In the genomic region with DNA sequence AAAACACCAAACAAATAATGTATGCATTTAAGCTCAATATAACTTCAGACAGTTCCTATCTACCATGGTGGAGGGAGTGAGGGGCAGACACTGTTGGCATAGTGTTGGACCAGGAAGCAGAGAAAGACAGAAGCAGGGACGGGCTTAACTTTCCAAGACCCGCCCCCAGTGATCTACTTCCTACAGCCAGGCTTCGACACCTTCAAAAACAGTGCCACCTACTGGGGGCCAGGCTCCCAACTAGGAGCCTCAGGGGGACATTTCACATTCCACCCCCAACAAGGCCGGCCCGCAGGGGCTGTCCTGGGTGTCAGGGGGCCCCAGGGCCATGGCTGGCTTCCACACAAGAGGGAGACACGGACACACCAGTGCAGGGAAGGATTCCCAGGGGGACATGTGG, we compare ENCODE assay signal across 12 mouse cellular contexts.
"Had no signal": no experiment of that assay in that cellular context is flagged by ENCODE, and none has a peak within 500 bp of the region (broad histone marks: within the 10 kb centered on the region; RNA-seq: fewer than 3 reads in every experiment).

No protein-coding gene starts in this region.

- H3K27ac ChIP-seq: left cerebral cortex, adult 2 months; limb, embryonic 10.5 days; liver, embryonic 12.5 days; lung, embryonic 15.5 days; midbrain, embryonic 13.5 days; neural tube, embryonic 15.5 days had no signal

- H3K36me3 ChIP-seq: limb, embryonic 10.5 days; liver, embryonic 12.5 days; lung, embryonic 15.5 days; midbrain, embryonic 13.5 days; neural tube, embryonic 15.5 days had no signal

- H3K4me3 ChIP-seq: left cerebral cortex, adult 2 months; limb, embryonic 10.5 days; liver, embryonic 12.5 days; lung, embryonic 15.5 days; midbrain, embryonic 13.5 days; myocyte; neural tube, embryonic 15.5 days had no signal

- DNase-seq: kidney, adult 8-10 months; kidney, postnatal 4 days; liver, postnatal 0 days; thymus, adult 2 months; thymus, postnatal 25 days had no signal

- H3K9me3 ChIP-seq: limb, embryonic 10.5 days; lung, embryonic 15.5 days; neural tube, embryonic 15.5 days had no signal

- H3K9ac ChIP-seq: liver, embryonic 12.5 days; liver, postnatal 0 days; lung, embryonic 15.5 days; midbrain, embryonic 13.5 days; neural tube, embryonic 15.5 days had no signal

- H3K4me2 ChIP-seq: liver, embryonic 12.5 days; lung, embryonic 15.5 days; midbrain, embryonic 13.5 days; neural tube, embryonic 15.5 days had no signal

- H3K27me3 ChIP-seq: lung, embryonic 15.5 days; midbrain, embryonic 13.5 days had no signal

- ATAC-seq: liver, embryonic 12.5 days; liver, postnatal 0 days; midbrain, embryonic 13.5 days had no signal
